Mouse (Mus musculus) lung, embryonic 14.5 days (tissue): ENCODE measurements around the gene Thbs3. TPM values are rescaled to one million over a fixed set of nuclear protein-coding genes. Genes with fewer than 3 reads are reported as not detected.

Source experiments
- ATAC-seq: fragments of 200-750 bp; cut with Nextera tagmentation; 2 replicates; pipeline ENCODE4 v1.8.0; 2017; ENCODE audit warnings: mild to moderate bottlenecking, moderate TSS enrichment, moderate library complexity; ENCODE audit not compliant: insufficient read depth
- DNase-seq: peaks from one replicate; pipeline ENCODE4 v3.0.0-alpha.2; 2015
- H3K27ac ChIP-seq: fragments of 300-500 bp; sonication (generic); 2 replicates; pipeline ENCODE4 v1.5.1; 2014; ENCODE audit warnings: low read depth, mild to moderate bottlenecking, moderate library complexity
- H3K27me3 ChIP-seq: fragments of 300-500 bp; sonication (generic); 2 replicates; pipeline ENCODE4 v1.6.1; 2014; ENCODE audit warnings: low read length, control low read depth; ENCODE audit not compliant: insufficient read depth
- H3K36me3 ChIP-seq: fragments of 300-500 bp; sonication (generic); 2 replicates; pipeline ENCODE4 v1.6.1; 2014; ENCODE audit warnings: control low read depth; ENCODE audit not compliant: insufficient read depth
- H3K4me1 ChIP-seq: fragments of 300-500 bp; sonication (generic); 2 replicates; pipeline ENCODE4 v1.6.1; 2014; ENCODE audit warnings: antibody characterized with exemption, control low read depth; ENCODE audit not compliant: insufficient read depth
- H3K4me2 ChIP-seq: fragments of 300-500 bp; sonication (generic); 2 replicates; pipeline ENCODE4 v1.6.1; 2014; ENCODE audit warnings: mild to moderate bottlenecking
- H3K4me3 ChIP-seq: fragments of 300-500 bp; sonication (generic); 2 replicates; pipeline ENCODE4 v1.5.1; 2014; ENCODE audit warnings: low read depth, low read length
- H3K9ac ChIP-seq: fragments of 300-500 bp; sonication (generic); 2 replicates; pipeline ENCODE4 v1.6.1; 2014
- H3K9me3 ChIP-seq: fragments of 300-500 bp; sonication (generic); 2 replicates; pipeline ENCODE4 v1.6.1; 2016; ENCODE audit warnings: low read depth, low read length, control low read depth
- CTCF ChIP-seq: IDR thresholded peaks from 2 replicates; pipeline ENCODE4 v1.5.1; 2016; ENCODE audit warnings: antibody characterized with exemption, low read depth
- WGBS: fragments of 180-500 bp; shearing (Covaris S2); extraction: QIAGEN DNeasy Blood & Tissue Kit; methylation state at CpG from one replicate; pipeline ENCODE4 v1.1.7; 2014; 5-methylcytosine and 5-hydroxymethylcytosine counted together
- polyA plus RNA-seq: library from polyadenylated mRNA; unstranded; fragments of >200 nt; fragmentation: Nextera tagmentation; extraction: Ambion mirVana; gene quantifications from 2 replicates; pipeline ENCODE4 v1.2.1, GENCODE M21; 2014

Gene Thbs3
- polyA plus RNA-seq, 1 experiment from 2014 or later = 39.9 TPM

DNA sequence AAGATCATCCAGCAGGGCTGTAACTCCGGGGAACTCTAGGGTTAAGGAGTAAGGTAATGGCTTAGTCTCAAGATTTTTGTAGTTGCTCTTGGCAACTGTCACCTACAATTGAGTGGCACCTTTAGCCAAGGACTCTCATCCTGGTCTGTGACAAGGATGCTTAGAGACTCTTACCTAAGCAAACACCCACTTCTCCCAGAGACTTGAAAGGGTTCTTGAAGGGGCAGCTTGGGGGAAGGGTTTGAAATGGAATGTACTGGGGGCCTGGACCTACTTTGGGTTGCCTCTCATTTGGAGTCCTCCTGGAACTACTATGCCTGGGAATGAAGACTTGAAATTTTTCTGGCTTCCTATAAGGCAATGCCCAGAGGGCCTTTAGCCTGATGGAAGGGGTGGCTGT is 3.3 kb downstream of the Thbs3 start:
- Histone ChIP-seq H3K36me3 (peaks cover 4% of the 10 kb centered on the region; the same call in 1 of the 2 replicates), H3K27me3 (no peaks in the 10 kb centered on the region), H3K9ac (no peak overlapping the region), H3K4me2 (peak overlapping the region; percentile 36), H3K4me3 (no peak overlapping the region), H3K9me3 (no peaks in the 10 kb centered on the region), H3K4me1 (peaks cover 16% of the 10 kb centered on the region), H3K27ac (peak overlapping the region; percentile 79; the same call in 1 of the 2 replicates)
- 66% methylated on average over 1 of the region's 1 CpGs for WGBS
- TF ChIP-seq CTCF = no peak
- ATAC-seq (no peak), DNase-seq (peak; percentile 67)

DNA sequence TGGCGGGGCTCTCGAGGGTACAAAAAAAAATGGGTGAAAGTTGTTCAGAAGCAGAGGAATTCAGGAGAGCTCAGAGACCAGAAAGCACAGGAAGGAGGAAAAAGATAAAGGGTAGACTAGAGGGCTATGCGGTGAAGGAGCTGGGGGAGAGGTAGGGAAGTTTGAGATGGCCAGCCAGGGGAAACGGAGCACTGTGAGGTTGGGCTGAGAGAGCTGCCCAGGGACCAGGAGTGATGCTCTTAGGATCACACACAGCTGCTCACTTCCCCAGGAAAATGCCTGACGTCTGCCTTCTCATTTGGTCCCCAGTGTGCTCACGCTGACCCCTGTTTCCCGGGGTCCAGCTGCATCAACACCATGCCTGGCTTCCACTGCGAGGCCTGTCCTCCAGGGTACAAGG is 4.6 kb downstream of the Thbs3 start:
- DNase-seq = peak; percentile 45
- Histone ChIP-seq H3K36me3 (peaks cover 10% of the 10 kb centered on the region; the same call in 1 of the 2 replicates), H3K4me3 (no peak overlapping the region), H3K27ac (peak overlapping the region; percentile 79), H3K27me3 (no peaks in the 10 kb centered on the region), H3K9ac (no peak overlapping the region), H3K9me3 (no peaks in the 10 kb centered on the region), H3K4me2 (peak overlapping the region; percentile 36), H3K4me1 (peaks cover 16% of the 10 kb centered on the region)
- ATAC-seq = peak; percentile 28; the same call in 1 of the 2 replicates
- no peak for TF ChIP-seq CTCF
- 12% methylated on average over 8 of the region's 8 CpGs for WGBS

DNA sequence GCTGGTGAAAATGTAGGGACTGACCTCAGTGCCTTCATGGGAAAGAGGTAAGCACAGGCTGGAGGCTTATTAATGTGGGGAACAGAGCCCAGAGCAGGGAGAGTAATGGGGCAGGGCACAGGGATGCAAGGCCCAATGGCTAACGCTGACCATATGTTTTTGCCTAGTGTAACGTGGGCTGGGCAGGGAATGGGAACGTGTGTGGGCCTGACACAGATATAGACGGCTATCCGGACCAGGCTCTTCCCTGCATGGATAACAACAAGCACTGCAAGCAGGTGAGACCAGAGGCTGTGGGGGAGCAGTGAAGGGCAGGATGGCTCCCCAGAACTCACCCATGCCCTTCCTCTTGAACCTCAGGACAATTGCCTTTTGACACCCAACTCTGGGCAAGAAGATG is 6.2 kb downstream of the Thbs3 start:
- H3K4me3 ChIP-seq = no peak overlapping the region
- TF ChIP-seq CTCF = no peak
- no peak overlapping the region for H3K4me2 ChIP-seq
- H3K9me3 ChIP-seq = no peaks in the 10 kb centered on the region
- DNase-seq (no peak), ATAC-seq (no peak)
- H3K36me3 ChIP-seq = peaks cover 10% of the 10 kb centered on the region; the same call in 1 of the 2 replicates
- no peak overlapping the region for H3K9ac ChIP-seq
- H3K4me1 ChIP-seq = peaks cover 12% of the 10 kb centered on the region
- WGBS = 70% methylated on average over 5 of the region's 5 CpGs
- no peaks in the 10 kb centered on the region for H3K27me3 ChIP-seq
- no peak overlapping the region for H3K27ac ChIP-seq

DNA sequence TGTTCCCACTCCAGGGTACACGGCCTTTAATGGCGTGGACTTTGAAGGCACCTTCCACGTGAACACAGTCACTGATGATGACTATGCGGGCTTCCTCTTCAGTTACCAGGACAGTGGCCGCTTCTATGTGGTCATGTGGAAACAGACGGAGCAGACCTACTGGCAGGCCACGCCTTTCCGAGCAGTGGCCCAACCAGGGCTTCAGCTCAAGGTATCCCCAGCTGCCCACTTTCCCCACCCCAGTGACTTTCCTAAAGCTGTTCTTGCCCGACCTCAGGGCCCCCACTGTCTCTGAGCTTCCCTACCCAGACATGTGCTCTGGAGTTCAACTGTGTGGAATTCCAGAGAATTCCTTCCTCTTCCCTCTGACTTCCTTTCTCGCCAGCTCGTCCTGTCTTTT is 9.8 kb downstream of the Thbs3 start:
- DNase-seq (no peak), ATAC-seq (no peak)
- H3K27me3 ChIP-seq = no peaks in the 10 kb centered on the region
- H3K9ac ChIP-seq = no peak overlapping the region
- H3K4me1 ChIP-seq = peaks cover 12% of the 10 kb centered on the region; the same call in 1 of the 2 replicates
- no peak overlapping the region for H3K4me3 ChIP-seq
- TF ChIP-seq CTCF = no peak
- 72% methylated on average over 11 of the region's 11 CpGs for WGBS
- peak overlapping the region; percentile 86 for H3K4me2 ChIP-seq
- H3K9me3 ChIP-seq = no peaks in the 10 kb centered on the region
- no peak overlapping the region for H3K27ac ChIP-seq
- H3K36me3 ChIP-seq = peaks cover 10% of the 10 kb centered on the region; the same call in 1 of the 2 replicates

DNA sequence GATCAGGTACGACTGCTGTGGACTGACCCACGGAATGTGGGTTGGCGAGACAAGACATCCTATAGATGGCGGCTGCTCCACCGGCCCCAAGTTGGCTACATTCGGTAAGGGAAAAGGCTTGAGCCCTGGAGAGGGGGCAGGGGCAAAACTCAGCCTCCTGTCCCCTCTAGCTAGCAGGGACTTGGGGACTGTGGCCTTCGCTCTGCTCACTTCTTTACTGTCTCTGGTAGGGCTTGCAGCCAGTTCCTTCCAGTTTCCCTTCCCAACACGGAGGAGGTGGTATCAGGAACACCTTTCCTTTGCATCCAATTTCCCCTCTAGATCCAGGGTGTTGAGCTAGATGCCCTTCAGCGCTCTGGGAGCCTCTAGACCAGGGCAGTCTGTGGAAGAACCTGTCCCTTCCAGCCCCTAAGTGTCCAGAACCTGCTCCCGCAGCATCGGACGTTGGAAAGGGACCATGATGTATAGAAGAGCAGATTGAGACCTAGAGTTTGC is 10.4 kb downstream of the Thbs3 start:
- ATAC-seq (no peak), DNase-seq (no peak)
- peaks cover 10% of the 10 kb centered on the region; the same call in 1 of the 2 replicates for H3K36me3 ChIP-seq
- peaks cover 12% of the 10 kb centered on the region; the same call in 1 of the 2 replicates for H3K4me1 ChIP-seq
- no peak for TF ChIP-seq CTCF
- no peaks in the 10 kb centered on the region for H3K9me3 ChIP-seq
- 54% methylated on average over 12 of the region's 12 CpGs for WGBS
- no peak overlapping the region for H3K9ac ChIP-seq
- H3K27ac ChIP-seq = peak overlapping the region; percentile 15; the same call in 1 of the 2 replicates
- no peaks in the 10 kb centered on the region for H3K27me3 ChIP-seq
- H3K4me3 ChIP-seq = peak overlapping the region; percentile 45
- peak overlapping the region; percentile 86 for H3K4me2 ChIP-seq

DNA sequence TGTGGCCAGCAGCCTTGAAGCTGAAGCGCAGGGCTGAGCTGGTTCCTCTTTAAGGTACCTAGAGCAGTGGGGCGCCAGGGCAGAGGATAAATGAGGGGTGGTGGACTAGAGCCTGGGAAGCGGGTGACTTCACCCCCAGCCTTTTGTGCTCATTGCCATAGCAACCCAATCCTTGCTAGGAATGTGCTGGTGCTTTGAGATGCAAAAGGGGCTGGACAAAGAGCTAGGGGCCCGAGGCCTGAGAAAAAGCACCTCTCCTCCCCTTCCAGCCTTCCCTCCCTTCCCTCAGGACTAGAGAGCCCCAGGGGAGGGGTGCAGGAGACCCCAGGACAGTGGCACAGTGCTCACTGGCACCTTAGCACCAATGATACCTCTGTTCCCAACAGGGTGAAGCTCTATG is 10.9 kb downstream of the Thbs3 start:
- no peak for TF ChIP-seq CTCF
- Histone ChIP-seq H3K36me3 (peaks cover 10% of the 10 kb centered on the region; the same call in 1 of the 2 replicates), H3K4me1 (peaks cover 12% of the 10 kb centered on the region; the same call in 1 of the 2 replicates), H3K9me3 (no peaks in the 10 kb centered on the region), H3K4me3 (peak overlapping the region; percentile 45), H3K4me2 (peak overlapping the region; percentile 86), H3K27me3 (no peaks in the 10 kb centered on the region), H3K9ac (peak overlapping the region; percentile 48; the same call in 1 of the 2 replicates), H3K27ac (peak overlapping the region; percentile 15; the same call in 1 of the 2 replicates)
- ATAC-seq (no peak), DNase-seq (peak; percentile 60)
- WGBS = 48% methylated on average over 4 of the region's 4 CpGs

DNA sequence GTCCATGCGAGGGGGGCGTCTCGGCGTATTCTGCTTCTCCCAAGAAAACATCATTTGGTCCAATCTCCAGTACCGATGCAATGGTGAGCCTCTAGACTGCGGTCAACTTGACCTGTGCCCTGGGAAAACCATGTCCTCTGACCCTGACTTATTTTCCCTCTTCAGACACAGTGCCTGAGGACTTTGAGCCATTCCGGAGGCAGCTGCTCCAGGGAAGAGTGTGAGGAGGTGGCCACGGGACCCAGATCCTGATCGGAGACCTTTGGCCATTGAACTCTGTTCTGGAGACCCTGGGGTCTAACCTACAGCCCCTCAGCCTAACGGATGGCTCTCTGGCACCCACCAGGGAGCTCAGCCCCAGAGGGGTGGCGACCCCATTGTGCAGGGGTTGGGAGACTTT is 11.4 kb downstream of the Thbs3 start:
- ATAC-seq = no peak
- Histone ChIP-seq H3K9me3 (no peaks in the 10 kb centered on the region), H3K36me3 (peaks cover 10% of the 10 kb centered on the region; the same call in 1 of the 2 replicates), H3K4me3 (peak overlapping the region; percentile 45), H3K27me3 (no peaks in the 10 kb centered on the region), H3K4me2 (peak overlapping the region; percentile 86), H3K27ac (no peak overlapping the region; the same call in 1 of the 2 replicates), H3K9ac (peak overlapping the region; percentile 48), H3K4me1 (peaks cover 12% of the 10 kb centered on the region; the same call in 1 of the 2 replicates)
- no peak for DNase-seq
- no peak for TF ChIP-seq CTCF
- 37% methylated on average over 11 of the region's 11 CpGs for WGBS
